Mouse (Mus musculus): ENCODE data around the gene Snrnp27.

Snrnp27 gene

GRCm38 (mm10) chr6:86660161-86660877, 24.0 kb downstream of the Snrnp27 start:
- no peak for DNase-seq

- no peak for DNase-seq
These were observed 25.8 kb downstream of the Snrnp27 start for GRCm38 (mm10) chr6:86658501-86658900.

GRCm38 (mm10) chr6:86654270-86654916, 29.9 kb downstream of the Snrnp27 start:
- DNase-seq, result no peak

GRCm38 (mm10) chr6:86653026-86653425, 31.3 kb downstream of the Snrnp27 start:
- no peak for DNase-seq

- no peak for DNase-seq
These were observed 38.2 kb downstream of the Snrnp27 start for GRCm38 (mm10) chr6:86646143-86646542.

- DNase-seq, result no peak
These were observed 38.8 kb downstream of the Snrnp27 start for GRCm38 (mm10) chr6:86645551-86645950.

- DNase-seq, result no peak
These were observed 39.4 kb downstream of the Snrnp27 start for GRCm38 (mm10) chr6:86644775-86645400.

GRCm38 (mm10) chr6:86641716-86642115, 42.6 kb downstream of the Snrnp27 start:
- DNase-seq, result no peak

GRCm38 (mm10) chr6:86640776-86641175, 43.5 kb downstream of the Snrnp27 start:
- no peak for DNase-seq

- no peak for DNase-seq
These were observed 44.2 kb downstream of the Snrnp27 start for GRCm38 (mm10) chr6:86640161-86640560.

GRCm38 (mm10) chr6:86639180-86640160, 44.9 kb downstream of the Snrnp27 start:
- DNase-seq, result no peak

- peak; percentile 25 to 32 for DNase-seq
These were observed 45.9 kb downstream of the Snrnp27 start for GRCm38 (mm10) chr6:86638434-86638833.

- no peak for DNase-seq
These were observed 46.5 kb downstream of the Snrnp27 start for GRCm38 (mm10) chr6:86637860-86638259.

- no peak for DNase-seq
These were observed 47.0 kb downstream of the Snrnp27 start for GRCm38 (mm10) chr6:86637171-86637835.

- no peak for DNase-seq
These were observed 47.8 kb downstream of the Snrnp27 start for GRCm38 (mm10) chr6:86636495-86636894.

GRCm38 (mm10) chr6:86630141-86630540, 54.2 kb downstream of the Snrnp27 start:
- DNase-seq, result no peak

GRCm38 (mm10) chr6:86627946-86628345, 56.4 kb downstream of the Snrnp27 start, which contains the start of gene Asprv1:
Gene Asprv1 (plus strand): TSS chr6:86628164.
- DNase-seq, result peak in 1 of 2 experiments; percentile 27
